Mouse (Mus musculus) bone marrow macrophage, adult 2 months (primary cell): ENCODE data around the gene Ppard.

ENCODE experiments used
- CTCF ChIP-seq: IDR thresholded peaks from 2 replicates; pipeline ENCODE4 v1.5.1; 2012; ENCODE audit warnings: low read depth, mild to moderate bottlenecking, low read length, moderate library complexity
- POLR2A ChIP-seq: IDR thresholded peaks from 2 replicates; pipeline ENCODE4 v1.6.1; 2012; ENCODE audit warnings: mild to moderate bottlenecking, low read depth, low read length, borderline replicate concordance

- TF ChIP-seq CTCF (no peak), POLR2A (no peak)
Measured at GRCm38 (mm10) chr17:28311366-28312132, 79.0 kb downstream of the Ppard start.
